Mouse (Mus musculus): Measurements from ENCODE around the gene Fancc.

Fancc gene

DNA sequence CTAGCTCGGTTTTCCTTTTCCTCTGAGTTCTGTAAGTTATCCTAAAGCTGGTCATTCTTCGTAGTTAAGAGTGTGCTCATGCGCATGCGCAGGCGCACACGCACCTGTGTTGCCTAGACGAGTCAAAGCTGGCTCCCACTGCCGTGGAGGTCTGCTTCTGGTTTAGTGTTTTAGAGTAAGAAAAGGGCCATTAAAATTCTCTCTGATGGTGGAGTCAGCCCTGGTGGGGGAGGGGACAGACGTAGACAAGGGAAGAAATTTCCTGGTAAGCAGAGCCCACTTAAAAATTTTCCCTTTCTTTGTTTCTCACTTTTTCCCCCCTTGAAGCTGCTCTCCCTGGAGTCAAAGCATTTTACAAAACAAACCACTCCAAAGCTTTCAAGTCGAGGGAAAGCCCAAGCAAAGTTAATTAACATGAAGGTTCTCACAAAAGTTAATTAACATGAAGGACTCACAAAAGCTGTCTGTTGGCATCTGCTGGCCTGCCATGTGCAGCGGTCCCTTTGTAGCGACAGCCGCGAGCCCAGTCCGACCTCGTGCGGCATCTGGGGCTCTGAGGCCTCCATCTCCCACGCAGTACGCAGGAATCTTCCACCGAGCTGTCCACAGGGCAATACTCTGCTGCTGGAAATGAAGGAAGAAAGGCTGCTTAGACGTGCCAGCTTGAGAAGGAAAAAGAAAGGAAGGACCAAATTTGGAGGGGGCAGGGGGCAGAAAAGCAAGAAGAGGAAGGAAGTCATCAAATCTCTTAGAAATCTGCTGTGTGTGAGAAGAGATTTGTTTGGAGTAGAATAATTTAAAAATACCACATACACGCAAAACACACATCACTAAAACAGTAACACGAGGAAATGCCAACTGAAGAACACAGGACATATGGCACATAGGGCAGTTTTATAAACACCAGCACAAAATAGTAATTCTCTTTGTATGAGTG lies at the start of gene Fancc:
Gene Fancc, minus strand, starts transcription at position 633 of the 937 bp plus-strand sequence.
- peak; percentile 3 to 18 for DNase-seq (ENCODE audit: low read depth in 2 of 2, low spot score in 2 of 2)

DNA sequence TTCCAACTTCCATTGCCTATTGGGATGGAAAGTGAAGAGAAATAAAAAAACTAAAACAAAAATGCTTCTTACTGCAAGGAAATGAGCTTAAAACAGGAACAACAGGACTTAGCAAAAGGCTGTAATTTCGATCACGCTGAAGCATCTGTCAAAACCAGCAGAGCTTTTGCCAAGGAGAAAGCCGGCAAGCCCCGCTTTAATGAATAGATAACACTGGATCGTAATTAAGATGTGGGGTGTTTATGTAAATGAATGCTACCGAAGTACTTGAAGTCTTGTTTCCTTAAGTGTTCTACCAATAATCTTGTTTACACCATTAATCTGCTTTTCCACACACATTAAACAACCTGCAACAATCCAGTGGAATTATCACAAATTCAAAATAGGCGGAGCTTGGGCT lies 48.2 kb upstream of the Fancc start:
- DNase-seq (ENCODE audit: low read depth in 2 of 2, low spot score in 2 of 2): no peak

DNA sequence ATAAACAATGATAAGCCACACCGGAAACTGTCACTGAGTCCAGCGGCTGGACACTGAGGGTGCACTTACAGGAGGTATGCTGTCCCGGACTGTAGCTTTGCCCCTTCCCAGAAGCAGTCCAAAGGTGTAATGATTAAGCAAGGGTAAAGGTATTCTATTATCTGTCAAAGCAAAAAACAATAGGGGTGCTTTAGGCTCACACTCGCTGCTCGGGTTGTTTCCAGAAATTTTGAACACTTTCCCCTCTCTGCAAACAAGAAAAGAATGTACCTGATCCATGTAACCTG lies 47.8 kb upstream of the Fancc start:
- DNase-seq (ENCODE audit: low read depth in 2 of 2, low spot score in 2 of 2): no peak

DNA sequence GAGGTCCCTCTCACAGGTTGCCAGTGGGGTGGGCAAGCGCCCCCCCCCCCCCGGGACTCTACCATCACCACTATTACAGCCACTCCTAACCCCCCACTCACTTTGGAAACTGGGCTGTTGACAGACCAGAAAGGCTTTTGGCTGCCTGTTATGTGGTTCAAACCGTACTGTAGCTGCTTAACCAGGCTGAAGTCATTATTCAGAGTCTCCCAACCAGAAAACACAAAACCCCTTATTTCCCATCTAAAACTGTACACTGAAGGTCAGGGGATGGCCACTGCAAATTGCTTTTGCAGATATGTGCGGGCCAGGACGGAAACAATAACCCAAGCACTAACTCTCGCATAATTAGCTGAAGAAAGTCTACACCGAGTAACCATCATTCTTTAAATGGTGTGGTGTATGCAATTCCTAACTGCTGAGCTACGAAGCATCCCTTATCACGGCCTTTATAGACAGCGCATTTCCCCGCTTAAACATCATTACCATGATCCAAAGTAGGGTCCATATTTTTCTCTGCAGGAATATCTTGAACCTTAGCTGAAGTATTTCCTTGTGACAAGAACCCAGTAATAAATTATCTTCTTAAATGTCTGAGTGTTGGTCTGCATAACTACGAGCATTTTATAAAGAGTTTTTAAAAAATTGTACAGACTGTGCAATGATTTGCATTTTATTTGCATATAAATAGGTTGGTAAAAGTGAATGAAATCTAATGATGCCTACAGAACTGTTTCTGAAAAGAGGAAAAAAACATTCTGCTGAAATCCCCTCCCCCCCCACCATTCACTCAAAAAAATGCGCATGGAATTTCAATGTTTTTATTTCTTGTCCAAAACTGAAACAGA lies 47.3 kb upstream of the Fancc start:
- no peak for DNase-seq (ENCODE audit: low read depth in 2 of 2, low spot score in 2 of 2)

DNA sequence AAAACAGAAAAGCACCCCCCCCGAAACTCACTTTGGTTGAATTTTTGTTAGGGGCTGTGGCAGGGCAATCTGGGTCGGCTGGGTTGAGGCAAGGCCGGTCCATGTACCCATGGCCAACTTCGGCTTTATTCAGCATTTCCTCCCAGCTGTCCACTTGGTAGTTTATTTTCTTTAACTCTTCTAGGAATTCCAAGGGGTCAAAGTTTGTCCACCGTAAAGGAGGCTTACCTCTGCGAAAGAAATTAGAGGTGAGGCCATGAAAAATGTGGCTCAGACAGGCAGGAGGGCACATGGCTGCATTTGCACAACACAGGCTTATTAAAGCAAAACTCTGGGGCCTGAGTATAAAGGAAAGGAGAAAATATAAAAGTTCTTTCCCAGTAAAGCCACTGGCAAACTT lies 46.4 kb upstream of the Fancc start:
- DNase-seq (ENCODE audit: low read depth in 2 of 2, low spot score in 2 of 2): no peak

DNA sequence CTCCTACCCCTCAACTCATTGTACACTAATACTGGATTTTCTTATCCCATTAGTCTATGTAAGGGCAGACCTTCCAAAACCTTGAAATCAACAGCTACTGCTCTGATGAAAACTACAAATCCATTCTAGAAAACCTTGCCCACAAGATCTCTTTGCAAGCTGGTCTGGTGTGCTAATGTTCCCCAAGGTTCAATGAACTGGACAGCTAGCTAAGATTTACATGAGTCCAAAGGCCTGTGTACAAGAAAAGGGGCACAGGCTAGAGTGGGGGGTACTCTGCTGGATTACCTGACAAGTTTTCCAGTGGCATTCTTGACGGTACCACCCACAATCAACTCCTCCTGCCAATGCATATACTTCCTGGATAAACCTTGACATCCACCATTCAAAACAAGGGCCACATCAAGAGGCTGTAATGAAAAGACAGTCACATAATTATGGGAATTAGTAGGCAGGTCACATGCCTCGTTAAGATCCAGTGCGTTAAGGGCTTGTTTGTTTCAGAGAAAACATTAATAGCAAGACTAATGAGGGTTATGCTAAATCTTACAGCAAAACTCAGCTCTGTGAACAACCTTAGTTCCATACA lies 45.8 kb upstream of the Fancc start:
- no peak for DNase-seq (ENCODE audit: low read depth in 2 of 2, low spot score in 2 of 2)

DNA sequence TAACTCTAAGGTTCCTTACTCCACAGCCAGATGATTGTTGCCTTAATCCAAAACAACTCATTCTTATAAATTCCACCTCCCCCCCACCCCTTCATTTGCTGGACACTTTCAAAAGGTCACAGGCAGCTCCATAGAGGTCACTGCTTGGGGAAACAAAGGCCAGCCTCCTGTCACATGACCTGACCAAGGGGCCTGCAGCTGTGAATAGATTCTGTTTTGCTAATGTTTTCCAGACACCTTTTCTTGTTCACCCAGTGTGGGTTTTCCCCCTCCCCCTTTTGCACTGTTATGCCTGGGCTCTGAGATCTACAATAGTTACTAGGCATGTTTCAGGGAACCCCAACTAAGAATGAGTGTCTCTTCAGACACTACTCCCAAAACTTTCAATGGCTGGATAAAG lies 44.4 kb upstream of the Fancc start:
- no peak for DNase-seq (ENCODE audit: low read depth in 2 of 2, low spot score in 2 of 2)

DNA sequence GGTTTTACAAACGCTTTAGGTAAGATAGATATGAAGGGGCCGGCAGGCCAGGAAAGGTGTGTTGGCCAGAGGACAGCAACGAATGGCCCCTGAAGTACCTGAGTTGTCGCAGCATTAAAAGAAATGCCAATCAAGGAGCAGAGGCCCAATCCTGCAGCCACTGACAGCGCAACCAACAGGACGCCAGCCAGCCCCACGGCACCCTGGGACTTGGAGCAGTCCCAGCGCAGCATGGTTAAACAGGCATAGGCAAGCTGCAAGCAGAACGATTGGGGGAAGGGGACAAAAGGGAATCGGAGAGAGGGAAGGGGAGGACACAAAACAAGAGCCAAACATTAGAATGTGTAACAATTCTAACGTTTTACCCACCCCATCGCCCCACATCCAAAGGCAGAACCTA lies 43.5 kb upstream of the Fancc start:
- no peak for DNase-seq (ENCODE audit: low read depth in 2 of 2, low spot score in 2 of 2)

DNA sequence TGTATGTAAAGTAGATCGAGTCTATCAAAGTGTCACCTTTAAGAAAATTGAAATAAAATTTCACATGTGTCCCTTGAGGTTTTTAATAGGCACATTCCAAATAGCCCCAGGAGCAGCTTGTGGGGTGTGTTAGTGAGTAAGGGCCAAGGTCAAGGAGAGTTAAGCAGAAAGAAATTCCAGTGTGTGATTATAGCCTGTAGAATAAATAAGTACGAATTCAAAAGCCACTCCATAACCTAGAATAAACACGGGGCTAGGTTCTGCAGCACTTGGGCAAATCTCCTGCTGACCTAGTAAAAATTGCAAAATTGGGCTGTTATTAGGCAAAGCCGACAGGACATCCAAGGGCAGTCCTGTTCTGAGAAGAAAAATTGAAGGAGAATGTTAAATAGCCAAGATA lies 37.9 kb upstream of the Fancc start:
- no peak for DNase-seq (ENCODE audit: low read depth in 2 of 2, low spot score in 2 of 2)

DNA sequence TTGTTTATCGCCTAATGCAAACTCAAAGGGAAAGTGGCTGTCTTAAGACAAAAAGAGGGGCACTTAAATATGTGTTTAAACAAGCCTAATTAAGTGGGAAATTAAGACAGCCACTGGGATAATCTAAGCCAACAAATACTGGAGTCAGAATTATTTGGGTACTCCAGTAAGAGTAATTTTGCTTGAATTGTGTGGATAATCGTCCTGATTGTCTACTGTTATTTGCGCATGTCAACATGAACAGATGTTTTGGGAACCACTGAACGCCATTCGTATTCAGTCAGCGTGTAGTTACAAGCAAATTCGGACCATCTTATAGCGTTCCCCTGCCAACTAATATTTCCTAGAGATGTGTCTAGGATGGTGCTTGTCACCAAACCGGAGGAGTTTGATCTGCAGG lies 33.8 kb upstream of the Fancc start:
- no peak for DNase-seq (ENCODE audit: low read depth in 2 of 2, low spot score in 2 of 2)

DNA sequence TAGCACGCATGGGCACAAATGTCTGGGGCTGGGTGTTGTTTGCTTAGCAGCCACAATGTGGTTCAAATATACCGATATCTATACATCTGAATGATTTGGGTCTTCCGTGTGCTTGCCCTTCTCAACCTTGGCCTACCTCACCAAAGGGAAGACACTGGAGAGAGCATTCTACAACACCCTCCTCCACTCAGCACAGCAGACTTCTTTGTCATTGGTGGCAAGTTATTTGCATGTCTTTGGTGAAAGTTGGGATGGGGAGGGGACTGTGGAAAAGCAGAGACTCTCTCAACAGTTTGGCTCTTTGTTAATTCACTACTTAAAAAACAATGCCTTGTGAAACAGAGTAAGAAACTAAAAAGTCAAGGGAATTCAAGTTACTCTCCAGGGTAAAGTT lies 33.3 kb upstream of the Fancc start:
- DNase-seq (ENCODE audit: low read depth in 2 of 2, low spot score in 2 of 2): no peak

DNA sequence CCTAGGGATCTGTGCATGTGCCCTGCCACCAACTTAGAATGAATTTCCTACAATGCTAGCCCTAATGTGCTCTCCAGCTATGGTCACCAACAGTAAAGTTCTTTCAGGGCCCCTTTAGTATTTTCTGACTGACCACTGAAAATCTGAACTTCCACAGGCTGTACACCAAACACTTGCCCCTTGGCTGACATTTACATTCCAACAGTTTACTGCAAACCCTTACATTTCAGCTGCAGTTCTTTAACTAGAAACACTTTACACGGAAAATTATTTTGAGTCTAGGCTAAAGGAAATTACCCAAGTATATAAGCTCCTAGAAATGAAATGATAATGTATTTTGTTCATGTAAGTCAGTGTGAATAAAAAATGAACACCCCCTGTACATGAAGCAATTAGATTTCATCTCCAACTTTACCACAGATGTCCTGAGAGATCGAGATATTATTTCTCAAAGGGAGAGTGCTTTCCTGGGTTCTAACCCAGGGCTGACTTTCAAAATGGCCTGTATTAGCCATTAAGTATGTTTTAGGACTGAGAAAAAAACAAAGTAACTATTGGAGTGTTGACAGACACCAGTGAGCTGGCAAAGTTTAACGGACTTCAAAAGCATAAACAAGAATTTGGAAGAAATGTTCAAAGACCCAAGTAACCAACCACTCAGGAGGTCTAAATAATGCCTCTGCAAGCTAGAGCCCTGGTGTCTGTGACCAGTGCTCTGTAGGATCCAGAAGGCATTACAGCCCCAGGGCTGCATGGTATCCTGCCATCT lies 32.7 kb upstream of the Fancc start:
- no peak for DNase-seq (ENCODE audit: low read depth in 2 of 2, low spot score in 2 of 2)

DNA sequence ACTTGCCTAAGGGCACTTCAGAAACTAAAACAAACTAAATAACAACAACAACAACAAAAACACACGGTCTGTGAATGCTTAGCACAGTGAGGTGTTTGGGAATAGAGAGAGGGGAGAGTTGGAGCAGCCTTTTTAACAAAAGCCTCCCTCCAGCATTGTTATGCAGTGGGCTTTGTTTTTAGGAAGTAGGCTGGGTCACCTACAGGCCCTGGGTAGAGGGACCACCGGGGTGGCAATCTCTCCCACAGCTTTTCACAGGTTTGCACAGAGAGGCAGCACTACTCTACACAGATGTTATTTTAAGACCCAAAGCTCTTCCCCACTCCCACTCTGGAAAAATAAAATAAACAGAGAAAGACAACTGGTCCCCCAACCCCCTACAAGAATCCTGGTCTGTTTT lies 31.8 kb upstream of the Fancc start:
- DNase-seq (ENCODE audit: low read depth in 2 of 2, low spot score in 2 of 2): no peak

DNA sequence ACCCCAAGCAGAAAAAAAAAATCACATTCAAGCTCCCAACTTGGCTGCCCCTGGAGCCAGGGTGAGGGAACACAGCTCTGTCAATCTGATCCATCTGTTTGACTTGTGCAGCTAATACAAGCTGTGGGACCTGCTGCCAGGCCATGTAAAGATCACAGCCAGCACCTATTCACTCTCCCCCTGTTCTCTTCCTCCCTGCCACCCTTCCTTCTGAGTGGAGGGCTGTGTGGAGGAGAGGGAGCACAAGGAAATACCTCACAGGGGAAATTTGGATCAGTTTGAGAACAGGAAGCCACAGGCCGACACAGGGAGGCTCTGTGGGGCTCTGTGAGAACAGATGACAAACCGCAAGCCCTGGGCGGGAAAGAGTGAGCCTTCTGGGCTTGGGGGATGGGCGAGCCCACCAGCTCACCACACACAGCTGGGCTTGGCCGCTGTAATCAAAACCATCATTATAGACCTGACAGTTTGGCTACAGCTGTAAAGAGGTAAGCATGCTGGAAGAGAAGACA lies 31.1 kb upstream of the Fancc start:
- peak; percentile 34 to 48 for DNase-seq (ENCODE audit: low read depth in 2 of 2, low spot score in 2 of 2)

DNA sequence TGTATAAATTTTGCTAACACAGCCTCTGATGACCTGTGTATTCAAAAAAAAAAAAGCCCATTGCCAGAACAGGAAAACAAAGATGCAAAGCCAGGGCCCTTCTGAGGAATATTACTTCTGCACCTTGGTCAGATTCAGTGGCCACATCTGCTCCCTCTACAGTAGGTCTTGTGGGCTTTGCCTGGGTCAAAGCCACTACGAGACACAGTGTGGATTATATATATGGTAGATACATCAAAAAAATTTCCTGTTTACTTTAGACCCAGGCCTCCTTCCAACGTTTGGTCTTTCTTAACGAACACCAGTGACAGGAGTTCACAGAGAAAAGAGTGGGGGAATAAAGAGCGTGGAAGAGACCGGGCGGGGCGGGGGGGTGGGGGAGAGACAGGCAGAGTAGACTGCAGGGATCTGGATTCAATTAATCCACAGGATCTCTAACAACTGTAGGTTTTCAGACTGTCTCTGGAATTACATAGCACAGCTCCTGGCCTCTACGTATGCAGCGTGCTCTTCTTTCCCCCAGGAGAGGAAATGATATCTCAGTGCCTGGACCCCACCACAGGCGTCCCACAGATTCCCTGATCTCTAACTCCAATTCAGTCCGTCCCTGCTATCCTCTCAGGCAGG lies 28.6 kb upstream of the Fancc start:
- no peak for DNase-seq (ENCODE audit: low read depth in 2 of 2, low spot score in 2 of 2)

DNA sequence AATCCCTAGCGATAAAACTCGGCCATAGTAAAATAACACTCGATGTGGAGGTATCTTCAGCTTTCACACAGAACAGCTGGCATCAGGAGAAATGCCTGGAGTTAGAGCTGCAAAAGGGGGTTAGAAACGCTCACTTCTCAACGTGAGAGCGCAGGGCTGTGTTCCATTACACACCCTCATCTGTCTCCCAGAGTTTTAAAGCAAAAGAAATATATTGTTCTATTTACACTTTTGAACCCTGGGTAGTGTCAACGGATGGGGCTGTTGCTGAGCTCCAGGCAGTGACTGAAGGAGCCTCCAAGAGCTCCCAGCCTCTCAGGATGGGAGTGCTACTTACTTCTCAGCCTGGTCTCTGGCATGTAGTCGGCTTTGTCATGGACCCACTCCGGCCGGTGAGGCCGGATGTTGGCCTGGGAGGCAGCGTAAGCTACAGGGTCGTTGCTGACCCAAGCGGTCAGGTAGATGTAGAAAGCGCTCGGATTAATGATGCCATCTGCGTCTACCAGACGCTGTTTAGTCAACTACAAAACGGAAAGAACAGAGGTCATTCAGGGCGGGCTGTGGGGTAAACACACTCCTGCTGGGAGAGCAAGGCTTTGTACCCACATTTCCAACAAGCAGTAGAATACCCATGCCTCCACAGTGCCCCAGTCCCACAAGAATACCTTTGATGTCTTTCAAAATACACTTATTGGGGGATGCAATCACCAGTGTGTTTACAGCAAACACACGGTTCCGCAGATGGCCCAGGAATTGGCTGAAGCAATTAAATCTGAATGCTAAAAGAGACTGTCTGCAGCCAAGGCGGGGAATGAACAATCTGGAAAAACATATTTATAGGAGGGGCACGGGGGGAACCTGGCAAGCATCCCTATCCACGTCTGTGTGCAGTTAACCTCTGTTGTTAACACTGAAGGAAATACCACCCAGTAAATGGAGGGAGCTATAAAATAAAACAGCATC lies 27.8 kb upstream of the Fancc start:
- no peak for DNase-seq (ENCODE audit: low read depth in 2 of 2, low spot score in 2 of 2)

DNA sequence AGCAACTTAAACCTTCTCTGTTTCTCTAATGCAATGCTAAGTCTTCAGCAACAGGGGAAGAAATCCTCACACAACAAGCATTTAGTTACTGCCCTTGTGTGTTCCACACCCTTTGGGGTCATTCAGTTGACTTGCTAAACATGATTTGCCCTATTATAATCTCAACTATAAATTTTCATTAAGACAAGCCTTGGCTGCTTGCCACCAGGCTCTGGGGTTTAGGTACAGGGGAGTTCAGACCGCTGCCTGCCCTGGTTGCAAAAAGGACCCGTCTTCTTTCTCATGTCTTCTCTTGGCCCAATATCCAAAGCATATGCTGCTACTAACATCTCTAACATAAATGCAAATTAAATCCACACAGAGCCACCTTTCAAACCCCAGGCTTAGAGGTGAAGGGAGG lies 27.0 kb upstream of the Fancc start:
- no peak for DNase-seq (ENCODE audit: low read depth in 2 of 2, low spot score in 2 of 2)

DNA sequence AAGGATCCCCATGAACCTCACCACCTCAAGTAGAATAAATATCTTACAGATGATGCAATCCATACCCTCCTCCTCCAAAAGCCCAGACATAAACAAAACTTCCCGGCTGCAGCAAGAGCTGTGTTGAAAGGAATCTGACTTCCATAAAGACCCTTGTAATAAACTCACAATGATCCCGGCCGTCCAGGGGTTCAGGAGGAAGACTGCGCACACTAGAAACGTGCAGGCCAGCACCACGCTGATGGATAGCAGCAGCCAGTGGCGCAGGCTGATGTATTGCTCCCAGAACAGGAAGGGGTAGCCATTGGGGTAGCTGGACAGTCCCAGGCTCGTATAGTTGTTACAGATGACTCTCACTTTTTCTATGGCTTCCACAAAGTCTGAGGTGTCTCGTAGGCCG lies 25.8 kb upstream of the Fancc start:
- DNase-seq (ENCODE audit: low read depth in 2 of 2, low spot score in 2 of 2): no peak

DNA sequence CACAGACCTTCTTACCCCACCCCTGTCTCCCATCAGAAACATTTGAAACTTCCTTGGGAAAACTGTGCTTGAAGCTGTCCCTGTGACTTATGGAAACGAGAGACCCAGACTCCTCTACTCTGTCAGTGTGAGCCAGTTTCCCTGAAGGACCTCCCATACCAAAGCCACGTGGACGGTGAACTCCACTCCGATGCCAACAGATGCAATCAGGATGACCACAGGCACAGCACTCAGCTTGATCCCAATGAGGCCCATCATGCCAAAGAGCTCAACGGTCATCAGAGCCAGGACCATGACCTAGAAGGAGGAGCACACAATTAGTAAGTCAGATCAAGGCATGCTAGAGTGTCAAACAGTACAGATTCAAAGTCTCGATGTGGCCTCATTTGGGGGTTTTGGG lies 23.0 kb upstream of the Fancc start:
- DNase-seq (ENCODE audit: low read depth in 2 of 2, low spot score in 2 of 2): no peak

DNA sequence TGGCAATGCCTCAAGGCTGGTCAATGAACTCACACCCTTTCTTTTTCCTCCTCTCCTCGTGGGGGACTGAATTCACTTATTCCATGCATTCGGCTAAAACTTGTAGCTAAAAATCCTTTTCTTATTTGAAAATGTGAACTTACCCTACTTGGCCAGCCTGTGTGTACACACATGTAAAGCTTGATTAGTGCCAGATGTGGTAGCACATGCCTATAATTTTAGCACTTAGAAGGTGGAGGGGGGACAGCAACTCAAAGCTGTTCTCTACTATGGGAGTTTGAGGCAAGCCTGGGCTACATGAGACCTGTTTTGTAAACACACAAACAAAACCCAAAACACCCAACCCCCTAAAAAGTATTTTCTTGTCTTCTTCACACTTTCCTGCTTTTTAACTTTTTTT lies 19.5 kb upstream of the Fancc start:
- no peak for DNase-seq (ENCODE audit: low read depth in 2 of 2, low spot score in 2 of 2)

All from CD8-positive naive resting alpha-beta T cell, adult 2 months (primary cell).